Mouse (Mus musculus): ENCODE measurements around the gene Psmb8.
"Not testable (repeated sequence)": the region's sequence is repeated elsewhere in the genome, so short reads cannot be mapped to it uniquely, and the experiment has no call there.

DNA sequence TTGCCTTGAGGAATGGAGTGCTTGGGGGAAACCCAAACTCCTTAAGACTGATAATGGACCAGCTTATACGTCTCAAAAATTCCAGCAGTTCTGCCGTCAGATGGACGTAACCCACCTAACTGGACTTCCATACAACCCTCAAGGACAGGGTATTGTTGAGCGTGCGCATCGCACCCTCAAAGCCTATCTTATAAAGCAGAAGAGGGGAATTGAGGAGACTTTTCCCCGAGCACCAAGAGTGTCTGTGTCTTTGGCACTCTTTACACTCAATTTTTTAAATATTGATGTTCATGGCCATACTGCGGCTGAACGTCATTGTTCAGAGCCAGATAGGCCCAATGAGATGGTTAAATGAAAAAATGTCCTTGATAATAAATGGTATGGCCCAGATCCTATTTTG lies 33.5 kb downstream of the Psmb8 start:
- TF ChIP-seq CTCF (IDR thresholded peaks at IDR 0.05; ENCODE audit: low read depth, low read length); POLR2A (IDR thresholded peaks at IDR 0.05; ENCODE audit: extremely low read depth, insufficient read depth, low read length): not testable (repeated sequence)
